Mouse (Mus musculus) left cerebral cortex, adult 18-20 months (tissue): ENCODE data around the gene Masp1. TPM values are rescaled to one million over a fixed set of nuclear protein-coding genes. Genes with fewer than 3 reads are reported as not detected.

Source experiments
- DNase-seq, 2 experiments: peaks; one replicate each; pipeline ENCODE4 v3.0.0; 2021 to 2022; ENCODE audit warnings: low spot score in 2 of 2, mixed read lengths in 1 of 2
- total RNA-seq, 2 experiments: library from RNA; stranded (reverse); gene quantifications; 2 replicates each; pipeline ENCODE4 v1.2.3; 2021

Gene Masp1
- total RNA-seq, 2 experiments from 2014 or later, result 11.6 to 13.7 TPM

DNA sequence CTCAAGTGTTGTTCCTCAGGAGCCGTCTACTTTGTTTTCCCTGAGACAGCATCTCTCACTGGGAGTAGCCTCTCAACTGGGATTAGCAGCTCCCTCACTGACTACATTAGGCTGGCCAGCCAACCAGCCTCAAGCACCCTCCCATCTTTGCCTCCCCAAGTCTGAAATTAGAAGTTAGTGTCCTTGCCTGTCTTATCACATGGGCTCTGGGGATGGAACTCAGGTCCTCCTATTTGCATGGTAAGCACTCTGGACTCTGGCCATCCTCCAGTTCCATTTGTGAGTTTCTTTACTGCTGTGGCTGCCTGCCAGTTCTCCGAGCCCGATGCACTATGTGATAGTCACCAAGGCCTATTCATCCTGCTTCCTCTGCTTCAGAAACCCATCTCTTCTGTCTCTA, 4.8 kb downstream of the Masp1 start:
- DNase-seq, result peak in 1 of 2 experiments; percentile 45

- DNase-seq, result no peak
These were observed 7.2 kb downstream of the Masp1 start for GRCm38 (mm10) chr16:23513401-23513800.

DNA sequence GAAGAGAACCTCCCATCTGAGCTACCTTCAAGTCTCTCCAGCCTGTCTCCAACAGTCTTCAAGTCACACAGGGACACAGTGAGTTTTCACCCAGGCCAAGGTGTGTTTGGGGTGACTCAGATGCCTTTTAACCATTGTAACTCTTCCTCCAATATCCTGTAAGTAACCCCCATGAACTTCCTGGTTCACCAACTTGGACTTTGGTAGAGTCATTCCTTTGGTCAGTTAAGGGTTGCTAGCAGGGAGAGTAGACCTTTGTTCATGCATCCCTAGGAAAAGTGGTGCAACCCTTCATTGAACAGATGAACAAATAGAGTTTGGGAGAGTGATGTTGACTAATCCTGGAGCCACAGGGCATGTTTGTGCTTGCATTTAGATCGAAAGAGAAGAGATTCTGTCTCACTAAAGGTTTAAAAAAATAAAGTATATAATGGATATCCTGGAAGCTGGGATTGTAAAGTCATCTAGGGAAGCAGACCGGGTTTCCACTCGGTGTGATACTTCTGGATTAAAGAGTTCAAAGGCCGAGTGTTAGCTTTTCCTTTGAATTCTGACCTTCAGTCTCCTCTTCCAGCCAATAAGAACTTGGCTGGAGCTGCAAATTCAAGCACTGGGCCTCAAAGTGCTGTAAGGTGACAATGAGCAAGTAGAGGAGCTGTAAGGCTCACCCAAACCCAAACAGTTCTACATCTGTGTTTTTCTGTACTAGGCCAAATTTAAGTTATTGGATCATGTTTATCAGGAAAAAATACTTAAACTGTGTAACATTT, 9.3 kb downstream of the Masp1 start:
- no peak for DNase-seq

GRCm38 (mm10) chr16:23505904-23506687, 14.5 kb downstream of the Masp1 start:
- DNase-seq, result peak in 1 of 2 experiments; percentile 12

GRCm38 (mm10) chr16:23504320-23504744, 16.3 kb downstream of the Masp1 start:
- no peak for DNase-seq

GRCm38 (mm10) chr16:23503351-23503750, 17.3 kb downstream of the Masp1 start:
- no peak for DNase-seq

- DNase-seq, result no peak
These were observed 18.1 kb downstream of the Masp1 start for GRCm38 (mm10) chr16:23502478-23502877.

DNA sequence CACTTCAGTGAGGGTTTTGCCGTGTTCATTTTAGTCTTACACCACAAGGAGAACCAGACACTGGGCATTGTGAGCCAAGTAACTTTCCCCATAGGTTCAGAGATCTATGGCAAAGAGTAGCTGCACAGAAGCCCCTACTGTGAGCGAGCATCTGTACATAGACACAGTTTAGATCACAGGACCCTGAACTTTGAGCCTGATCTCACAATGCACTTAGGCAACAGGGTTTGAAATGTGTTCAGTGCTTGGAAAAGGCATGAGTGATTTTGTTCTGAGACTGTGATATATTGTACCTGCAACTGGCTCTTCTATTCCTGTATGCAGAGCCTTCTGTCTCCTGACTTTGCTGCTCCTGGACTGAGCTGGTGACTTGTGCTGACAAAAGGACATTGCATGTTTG, 19.3 kb downstream of the Masp1 start:
- DNase-seq, result no peak

GRCm38 (mm10) chr16:23500558-23500957, 20.1 kb downstream of the Masp1 start:
- no peak for DNase-seq

GRCm38 (mm10) chr16:23498691-23499131, 21.9 kb downstream of the Masp1 start:
- DNase-seq, result no peak

GRCm38 (mm10) chr16:23497881-23498280, 22.7 kb downstream of the Masp1 start:
- DNase-seq, result no peak

DNA sequence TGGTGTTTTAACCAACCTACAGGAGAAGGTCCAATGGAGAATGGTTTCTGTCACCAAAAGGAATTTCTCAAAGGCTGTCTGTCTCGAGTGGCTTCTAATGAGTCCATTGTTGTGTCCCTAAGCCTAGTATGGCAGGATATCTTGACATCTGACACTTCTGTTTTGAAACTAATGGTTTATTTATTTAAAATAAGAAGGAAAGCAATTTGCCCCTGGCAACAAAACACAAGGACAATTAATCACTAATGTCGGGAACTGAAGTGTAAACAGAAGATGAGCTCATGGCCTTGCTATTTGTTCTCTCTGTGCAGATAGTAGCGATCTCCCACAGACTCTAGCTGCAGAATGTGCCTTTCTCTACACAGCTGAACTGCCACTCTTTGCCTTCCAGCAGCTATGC, 23.2 kb downstream of the Masp1 start:
- no peak for DNase-seq

DNA sequence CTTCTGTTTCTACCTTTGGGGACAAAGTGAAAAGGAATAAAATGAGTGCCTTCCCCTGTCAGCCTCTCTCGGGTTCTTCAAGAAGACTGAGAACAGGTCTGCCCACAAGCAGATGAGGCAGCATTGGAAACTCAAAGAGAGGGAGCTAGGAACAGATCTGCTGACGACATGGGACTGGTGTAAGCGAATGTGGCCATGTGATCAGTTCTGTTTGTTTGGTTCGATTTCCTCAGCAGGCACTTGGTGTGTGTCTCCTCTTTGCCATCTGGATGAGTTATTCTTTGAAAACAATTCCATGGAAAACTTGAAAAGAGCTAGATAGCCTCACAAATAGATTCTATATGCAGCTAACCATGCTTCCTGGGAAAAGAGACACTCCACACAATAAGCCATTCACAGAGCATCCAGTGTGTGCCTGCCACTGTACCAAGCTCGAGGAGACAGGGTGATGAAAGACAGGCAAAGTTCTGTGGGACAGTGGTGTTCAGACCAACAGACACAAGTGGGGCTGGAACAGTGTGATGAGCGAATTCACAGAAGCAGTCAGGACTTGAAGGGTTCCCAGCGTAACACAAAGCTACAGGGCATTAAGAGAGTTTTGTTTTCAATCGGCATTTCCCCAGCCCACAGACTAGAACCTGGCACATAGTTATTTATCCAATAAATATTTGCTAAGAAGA, 24.2 kb downstream of the Masp1 start:
- no peak for DNase-seq

DNA sequence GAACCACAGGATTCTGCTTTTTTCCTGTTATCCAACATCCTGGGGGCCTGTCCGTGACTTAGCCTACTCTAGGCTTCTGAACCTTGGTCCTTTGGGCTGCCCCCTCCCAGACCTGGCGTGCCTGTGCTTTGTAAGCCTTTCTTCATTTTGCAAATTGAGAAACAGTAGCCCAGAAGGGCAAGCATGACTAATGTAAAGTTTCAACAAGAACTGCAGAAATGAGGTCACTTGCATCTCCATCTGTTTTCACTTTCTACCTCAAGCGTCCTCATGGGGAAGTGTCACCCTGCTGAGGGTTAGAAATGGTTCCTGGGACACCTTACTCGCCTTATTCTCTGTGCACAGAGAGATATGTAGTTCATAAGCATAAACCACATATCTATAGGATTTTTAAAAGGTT, 27.8 kb downstream of the Masp1 start:
- DNase-seq, result no peak

DNA sequence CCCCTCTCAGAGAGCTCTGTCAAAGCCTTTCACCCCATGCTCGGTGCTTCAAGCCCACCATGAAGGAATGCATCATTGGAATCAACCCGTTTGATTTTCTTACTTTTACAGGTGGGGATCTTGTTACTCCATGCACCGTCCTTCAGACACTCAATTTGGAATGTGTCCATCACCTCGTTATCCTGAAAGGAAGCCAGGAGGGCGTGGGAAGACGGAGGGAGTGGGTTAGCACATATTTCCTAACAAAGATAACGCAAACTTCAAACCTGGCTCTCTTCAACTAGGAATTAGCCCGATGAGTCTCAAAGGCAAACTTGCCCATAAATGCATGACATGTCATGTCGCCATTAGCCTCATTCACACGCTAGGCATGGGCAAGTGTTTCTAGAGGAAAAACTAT, 37.3 kb downstream of the Masp1 start:
- no peak for DNase-seq

DNA sequence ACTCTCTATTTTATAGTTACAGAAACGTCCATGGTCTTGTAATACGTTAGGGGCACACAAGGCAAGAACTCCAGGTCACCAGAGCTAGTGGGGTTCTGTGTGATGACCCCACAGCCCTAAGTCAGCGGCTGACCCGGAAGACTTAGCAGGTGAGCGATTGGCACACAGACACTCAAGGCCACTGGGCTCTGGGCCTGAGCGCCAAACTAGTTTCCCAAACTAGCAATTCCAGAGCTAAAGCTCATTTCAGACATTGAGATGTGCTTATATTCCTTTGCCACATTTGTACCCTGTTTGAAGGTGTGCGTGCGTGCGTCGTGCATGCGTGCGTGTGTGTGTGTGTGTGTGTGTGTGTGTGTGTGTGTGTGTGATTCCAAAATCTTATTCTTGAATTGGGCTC, 37.8 kb downstream of the Masp1 start:
- DNase-seq, result no peak

- no peak for DNase-seq
These were observed 38.4 kb downstream of the Masp1 start for GRCm38 (mm10) chr16:23482218-23482617.

DNA sequence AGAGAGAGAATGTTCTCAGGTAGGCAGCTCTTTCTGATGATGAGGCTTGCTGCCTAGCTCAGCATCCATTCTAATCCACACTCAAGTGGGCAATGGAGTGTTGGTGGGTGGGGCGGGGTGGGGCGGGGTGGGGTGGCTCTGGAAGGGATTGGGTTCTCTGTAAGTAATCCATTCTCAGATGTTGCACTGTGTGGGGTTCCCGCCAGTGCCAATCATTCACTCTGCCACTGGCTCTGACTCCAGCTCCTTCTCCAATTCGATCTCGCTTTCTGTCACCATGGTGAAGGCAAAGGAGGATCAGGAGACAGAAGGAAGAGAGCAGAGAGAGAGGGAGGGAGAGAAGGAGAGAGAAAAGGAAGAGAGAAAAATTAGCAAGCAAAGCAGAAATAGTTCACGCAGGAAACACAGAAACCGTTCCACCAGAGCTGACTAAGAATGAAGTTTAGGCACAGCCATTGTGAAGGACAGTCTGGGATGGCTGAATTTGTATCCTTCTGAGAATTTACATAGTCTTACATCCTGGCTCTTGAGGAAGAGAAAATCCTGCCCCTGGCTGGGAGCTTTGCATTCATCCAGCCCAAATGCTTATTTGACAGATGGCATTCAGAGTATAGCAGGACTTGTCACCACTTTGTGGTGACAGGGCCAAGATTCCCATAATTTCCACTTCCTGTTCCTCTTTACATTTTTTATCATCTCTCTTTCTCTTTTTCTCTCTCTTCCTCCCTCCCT, 40.6 kb downstream of the Masp1 start:
- no peak for DNase-seq

DNA sequence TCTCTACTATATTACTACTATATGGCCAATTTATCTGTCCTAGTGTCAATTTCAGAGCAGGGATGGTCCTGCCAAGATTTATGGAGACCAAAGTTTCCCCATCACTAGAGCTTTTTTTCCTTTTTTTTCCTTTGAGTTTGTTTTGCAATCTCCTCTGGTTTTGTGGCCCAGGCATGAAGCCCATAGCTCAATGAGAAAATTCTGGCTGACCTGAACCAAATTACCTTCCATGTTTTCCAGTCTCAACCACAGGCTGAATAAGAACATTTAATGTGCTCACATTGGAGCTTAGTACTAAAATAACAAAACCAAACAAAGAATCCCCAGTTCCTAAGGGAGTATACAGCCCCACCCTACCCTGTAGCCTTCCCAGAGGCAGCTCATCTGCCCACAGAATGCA, 44.0 kb downstream of the Masp1 start:
- DNase-seq, result no peak

GRCm38 (mm10) chr16:23475651-23476050, 45.0 kb downstream of the Masp1 start:
- no peak for DNase-seq

GRCm38 (mm10) chr16:23472046-23472445, 48.6 kb downstream of the Masp1 start:
- no peak for DNase-seq
